Mouse (Mus musculus) cortical plate, adult 2 months (tissue): Measurements from ENCODE around the gene Crybb1.

Source experiments
- CTCF ChIP-seq: fragments of 200-500 bp; IDR thresholded peaks from 2 replicates; pipeline ENCODE4 v1.5.1; 2011; ENCODE audit warnings: mild to moderate bottlenecking, control low read depth, low read length; ENCODE audit not compliant: insufficient read depth; ENCODE audit errors: extremely low read depth
- POLR2A ChIP-seq: fragments of 200-500 bp; IDR thresholded peaks from 2 replicates; pipeline ENCODE4 v1.6.1; 2011; ENCODE audit warnings: mild to moderate bottlenecking, low read length, control low read depth; ENCODE audit not compliant: insufficient read depth; ENCODE audit errors: extremely low read depth

DNA sequence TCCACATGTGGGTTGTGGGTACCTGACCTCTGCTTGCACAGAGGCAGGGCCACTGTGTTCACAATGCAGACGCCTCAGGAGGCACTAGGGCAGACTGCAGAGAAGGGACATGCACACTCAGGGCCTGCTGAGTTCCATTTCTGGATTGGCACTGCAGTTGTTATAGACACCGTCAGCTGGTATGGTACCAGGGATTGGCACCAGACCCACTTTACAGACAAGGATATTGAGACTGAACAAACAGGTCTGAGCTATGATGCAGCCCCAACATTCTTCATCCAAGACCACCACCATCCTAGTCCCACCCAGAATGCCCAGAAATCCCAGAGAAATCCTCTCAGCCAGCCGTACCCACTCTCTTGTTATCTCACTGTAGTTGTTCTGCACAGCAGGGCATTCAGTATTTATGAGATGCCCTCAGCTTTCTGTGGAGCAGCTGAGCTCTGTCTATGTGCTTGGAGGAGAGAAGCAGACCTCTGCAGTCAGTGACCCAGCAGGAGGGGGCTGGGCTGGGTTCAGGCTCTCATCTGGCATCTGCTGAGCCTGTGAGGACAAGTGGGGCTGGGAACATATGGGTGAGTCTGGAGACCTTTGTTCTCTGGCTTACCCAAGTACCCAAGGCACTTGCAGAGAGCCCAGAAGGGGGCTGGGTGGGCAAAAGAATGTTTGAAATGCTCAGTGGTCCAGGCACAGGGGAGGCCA is 16.7 kb upstream of the Crybb1 start:
- TF ChIP-seq CTCF (no peak), POLR2A (no peak)
